Mouse (Mus musculus): Measurements from ENCODE around the gene Praf2. TPM values are rescaled to one million over a fixed set of nuclear protein-coding genes. Genes with fewer than 3 reads are reported as not detected.

Gene Praf2
- total and polyA plus RNA-seq, 3 experiments = 19.1 to 60.1 TPM; not detected in 1

GRCm38 (mm10) chrX:7739336-7740081, 11.3 kb downstream of the Praf2 start:
- H3K79me2 ChIP-seq (ENCODE audit: control insufficient read depth, insufficient read depth, low read length, poor library complexity) = no peaks in the 10 kb centered on the region
- TF ChIP-seq MAFK (IDR thresholded peaks at IDR 0.05; ENCODE audit: borderline replicate concordance, low read depth, low read length) = no peak
- TF ChIP-seq ZMIZ1 (IDR thresholded peaks at IDR 0.05; ENCODE audit: low read depth, low read length) = no peak
- TF ChIP-seq E2F4 (IDR thresholded peaks at IDR 0.05; ENCODE audit: borderline replicate concordance, low read depth, low read length) = no peak
- TF ChIP-seq POLR2AphosphoS2 (IDR thresholded peaks at IDR 0.05; ENCODE audit: low read length) = no peak
- TF ChIP-seq ELF1 (IDR thresholded peaks at IDR 0.05; ENCODE audit: low read depth, low read length) = no peak
- TF ChIP-seq SMC3 (IDR thresholded peaks at IDR 0.05; ENCODE audit: low read depth, low read length) = no peak
- no peak for TF ChIP-seq EP300 (IDR thresholded peaks at IDR 0.05; ENCODE audit: low read depth in 1 of 2, low read length in 2 of 2)
- TF ChIP-seq TAL1 (IDR thresholded peaks at IDR 0.05; ENCODE audit: low read length) = no peak
- TF ChIP-seq RCOR1 (IDR thresholded peaks at IDR 0.05; ENCODE audit: low read depth, low read length) = no peak
- TF ChIP-seq KAT2A (conservative IDR thresholded peaks at IDR 0.05; ENCODE audit: low read depth, low read length) = no peak
- TF ChIP-seq UBTF (IDR thresholded peaks at IDR 0.05; ENCODE audit: borderline replicate concordance, insufficient read depth, low read depth, low read length) = no peak
- TF ChIP-seq MYB (IDR thresholded peaks at IDR 0.05; ENCODE audit: low read depth, low read length) = no peak
- no peak for TF ChIP-seq ZC3H11A (IDR thresholded peaks at IDR 0.05; ENCODE audit: low read depth, low read length)
- TF ChIP-seq HCFC1 (IDR thresholded peaks at IDR 0.05; ENCODE audit: low read depth, low read length) = no peak
- TF ChIP-seq MEF2A (IDR thresholded peaks at IDR 0.05; ENCODE audit: extremely low read depth, insufficient replicate concordance, low read depth, low read length, poor library complexity, severe bottlenecking) = no peak
- TF ChIP-seq TBP (IDR thresholded peaks at IDR 0.05; ENCODE audit: low read depth, low read length) = no peak
- TF ChIP-seq POLR2AphosphoS5 (IDR thresholded peaks at IDR 0.05; ENCODE audit: borderline replicate concordance, low read depth, low read length) = no peak
- TF ChIP-seq JUND (IDR thresholded peaks at IDR 0.05; ENCODE audit: low read depth, low read length) = no peak
- TF ChIP-seq NRF1 (IDR thresholded peaks at IDR 0.05; ENCODE audit: insufficient read depth, low read depth, low read length, poor library complexity, severe bottlenecking) = no peak
- TF ChIP-seq MAX (IDR thresholded peaks at IDR 0.05; ENCODE audit: low read length) = no peak
- H3K27me3 ChIP-seq (ENCODE audit: control insufficient read depth in 1 of 2, insufficient read depth in 2 of 2, low read length in 2 of 2) = no peaks in the 10 kb centered on the region
- no peak overlapping the region for H3K4me3 ChIP-seq (ENCODE audit: control insufficient read depth in 1 of 2, insufficient read depth in 1 of 2, low read depth in 2 of 2, low read length in 2 of 2)
- no peaks in the 10 kb centered on the region for H3K9me3 ChIP-seq (replicated peaks; ENCODE audit: insufficient read depth, low read length)
- H3K4me1 ChIP-seq (ENCODE audit: control insufficient read depth in 1 of 2, insufficient read depth in 2 of 2, low read length in 2 of 2) = peaks cover 10 to 14% of the 10 kb centered on the region in 2 experiments
- peaks cover 0 to 2% of the 10 kb centered on the region in 2 experiments; a peak in 1 of 4 replicates for H3K36me3 ChIP-seq (ENCODE audit: control insufficient read depth in 1 of 2, insufficient read depth in 2 of 2, low read length in 2 of 2)
- no peak for DNase-seq (ENCODE audit: low read depth, low spot score)
- no peak overlapping the region for H3K27ac ChIP-seq (ENCODE audit: control insufficient read depth, low read depth, low read length)
- no peak overlapping the region for H3K9ac ChIP-seq (ENCODE audit: control insufficient read depth, low read depth, low read length, poor library complexity, severe bottlenecking)
